Mouse (Mus musculus): ENCODE results near the gene Cd47. TPM values are rescaled to one million over a fixed set of nuclear protein-coding genes. Genes with fewer than 3 reads are reported as not detected.

The Cd47 gene
- polyA plus RNA-seq, 1 experiment from 2014 or later, result 63.8 TPM

- no peak overlapping the region for H3K4me3 ChIP-seq (ENCODE audit: low read depth, low read length)
- no peak overlapping the region for H3K9ac ChIP-seq (ENCODE audit: low read length)
- no peak overlapping the region for H3K27ac ChIP-seq (ENCODE audit: low read depth, low read length)
- no peaks in the 10 kb centered on the region for H3K27me3 ChIP-seq (ENCODE audit: control insufficient read depth, insufficient read depth, low read length)
- no peaks in the 10 kb centered on the region for H3K36me3 ChIP-seq (ENCODE audit: control insufficient read depth, insufficient read depth, low read length)
- no peaks in the 10 kb centered on the region for H3K4me1 ChIP-seq (ENCODE audit: control insufficient read depth, insufficient read depth, low read length)
- no peak for DNase-seq (ENCODE audit: low spot score)
- no peak overlapping the region for H3K4me2 ChIP-seq (ENCODE audit: low read depth)
- no peak for ATAC-seq (ENCODE audit: insufficient read depth, low FRiP score, low TSS enrichment)
- no peaks in the 10 kb centered on the region for H3K9me3 ChIP-seq (ENCODE audit: control insufficient read depth, low read length)
- 90% methylated on average over 12 of the region's 12 CpGs for WGBS
Observed at GRCm38 (mm10) chr16:49770320-49771189, 29.8 kb upstream of the Cd47 start.

GRCm38 (mm10) chr16:49771609-49772396 is 28.5 kb upstream of the Cd47 start:
- H3K9me3 ChIP-seq (ENCODE audit: control insufficient read depth, low read length), result no peaks in the 10 kb centered on the region
- H3K27ac ChIP-seq (ENCODE audit: low read depth, low read length), result no peak overlapping the region
- H3K4me1 ChIP-seq (ENCODE audit: control insufficient read depth, insufficient read depth, low read length), result no peaks in the 10 kb centered on the region
- ATAC-seq (ENCODE audit: insufficient read depth, low FRiP score, low TSS enrichment) (no peak), DNase-seq (ENCODE audit: low spot score) (no peak)
- WGBS, result 86% methylated on average over 7 of the region's 7 CpGs
- H3K4me3 ChIP-seq (ENCODE audit: low read depth, low read length), result no peak overlapping the region
- H3K27me3 ChIP-seq (ENCODE audit: control insufficient read depth, insufficient read depth, low read length), result no peaks in the 10 kb centered on the region
- no peaks in the 10 kb centered on the region for H3K36me3 ChIP-seq (ENCODE audit: control insufficient read depth, insufficient read depth, low read length)
- no peak overlapping the region for H3K4me2 ChIP-seq (ENCODE audit: low read depth)
- no peak overlapping the region for H3K9ac ChIP-seq (ENCODE audit: low read length)

GRCm38 (mm10) chr16:49772576-49772975 is 27.8 kb upstream of the Cd47 start:
- no peak for ATAC-seq (ENCODE audit: insufficient read depth, low FRiP score, low TSS enrichment)
- 72% methylated on average over 1 of the region's 1 CpGs for WGBS
- H3K4me1 ChIP-seq (ENCODE audit: control insufficient read depth, insufficient read depth, low read length), result no peaks in the 10 kb centered on the region
- H3K36me3 ChIP-seq (ENCODE audit: control insufficient read depth, insufficient read depth, low read length), result no peaks in the 10 kb centered on the region
- H3K9me3 ChIP-seq (ENCODE audit: control insufficient read depth, low read length), result no peaks in the 10 kb centered on the region
- H3K4me3 ChIP-seq (ENCODE audit: low read depth, low read length), result no peak overlapping the region
- H3K27ac ChIP-seq (ENCODE audit: low read depth, low read length), result no peak overlapping the region
- no peak overlapping the region for H3K9ac ChIP-seq (ENCODE audit: low read length)
- no peaks in the 10 kb centered on the region for H3K27me3 ChIP-seq (ENCODE audit: control insufficient read depth, insufficient read depth, low read length)
- H3K4me2 ChIP-seq (ENCODE audit: low read depth), result no peak overlapping the region
- DNase-seq (ENCODE audit: low spot score), result no peak

GRCm38 (mm10) chr16:49773068-49773467 is 27.3 kb upstream of the Cd47 start:
- DNase-seq (ENCODE audit: low spot score), result no peak
- H3K36me3 ChIP-seq (ENCODE audit: control insufficient read depth, insufficient read depth, low read length), result no peaks in the 10 kb centered on the region
- H3K27ac ChIP-seq (ENCODE audit: low read depth, low read length), result no peak overlapping the region
- no peak for ATAC-seq (ENCODE audit: insufficient read depth, low FRiP score, low TSS enrichment)
- 85% methylated on average over 1 of the region's 1 CpGs for WGBS
- no peaks in the 10 kb centered on the region for H3K4me1 ChIP-seq (ENCODE audit: control insufficient read depth, insufficient read depth, low read length)
- no peak overlapping the region for H3K4me3 ChIP-seq (ENCODE audit: low read depth, low read length)
- H3K27me3 ChIP-seq (ENCODE audit: control insufficient read depth, insufficient read depth, low read length), result no peaks in the 10 kb centered on the region
- no peaks in the 10 kb centered on the region for H3K9me3 ChIP-seq (ENCODE audit: control insufficient read depth, low read length)
- H3K4me2 ChIP-seq (ENCODE audit: low read depth), result no peak overlapping the region
- H3K9ac ChIP-seq (ENCODE audit: low read length), result no peak overlapping the region

GRCm38 (mm10) chr16:49774059-49775001 is 26.0 kb upstream of the Cd47 start:
- no peak overlapping the region for H3K9ac ChIP-seq (ENCODE audit: low read length)
- whole genome bisulfite sequencing, result 85% methylated on average over 18 of the region's 18 CpGs
- no peaks in the 10 kb centered on the region for H3K9me3 ChIP-seq (ENCODE audit: control insufficient read depth, low read length)
- H3K4me3 ChIP-seq (ENCODE audit: low read depth, low read length), result no peak overlapping the region
- H3K4me2 ChIP-seq (ENCODE audit: low read depth), result no peak overlapping the region
- no peak overlapping the region for H3K27ac ChIP-seq (ENCODE audit: low read depth, low read length)
- no peaks in the 10 kb centered on the region for H3K4me1 ChIP-seq (ENCODE audit: control insufficient read depth, insufficient read depth, low read length)
- no peaks in the 10 kb centered on the region for H3K36me3 ChIP-seq (ENCODE audit: control insufficient read depth, insufficient read depth, low read length)
- H3K27me3 ChIP-seq (ENCODE audit: control insufficient read depth, insufficient read depth, low read length), result no peaks in the 10 kb centered on the region
- ATAC-seq (ENCODE audit: insufficient read depth, low FRiP score, low TSS enrichment) (no peak), DNase-seq (ENCODE audit: low spot score) (no peak)

GRCm38 (mm10) chr16:49775002-49775966 is 25.0 kb upstream of the Cd47 start:
- ATAC-seq (ENCODE audit: insufficient read depth, low FRiP score, low TSS enrichment), result no peak
- 89% methylated on average over 22 of the region's 22 CpGs for WGBS
- H3K9ac ChIP-seq (ENCODE audit: low read length), result no peak overlapping the region
- H3K4me3 ChIP-seq (ENCODE audit: low read depth, low read length), result no peak overlapping the region
- H3K27ac ChIP-seq (ENCODE audit: low read depth, low read length), result no peak overlapping the region
- no peaks in the 10 kb centered on the region for H3K9me3 ChIP-seq (ENCODE audit: control insufficient read depth, low read length)
- DNase-seq (ENCODE audit: low spot score), result no peak
- H3K27me3 ChIP-seq (ENCODE audit: control insufficient read depth, insufficient read depth, low read length), result no peaks in the 10 kb centered on the region
- H3K4me2 ChIP-seq (ENCODE audit: low read depth), result no peak overlapping the region
- no peaks in the 10 kb centered on the region for H3K4me1 ChIP-seq (ENCODE audit: control insufficient read depth, insufficient read depth, low read length)
- no peaks in the 10 kb centered on the region for H3K36me3 ChIP-seq (ENCODE audit: control insufficient read depth, insufficient read depth, low read length)

- Histone ChIP-seq H3K9ac (ENCODE audit: low read length) (no peak overlapping the region), H3K36me3 (ENCODE audit: control insufficient read depth, insufficient read depth, low read length) (no peaks in the 10 kb centered on the region), H3K4me3 (ENCODE audit: low read depth, low read length) (no peak overlapping the region), H3K9me3 (ENCODE audit: control insufficient read depth, low read length) (no peaks in the 10 kb centered on the region), H3K4me1 (ENCODE audit: control insufficient read depth, insufficient read depth, low read length) (no peaks in the 10 kb centered on the region), H3K27me3 (ENCODE audit: control insufficient read depth, insufficient read depth, low read length) (no peaks in the 10 kb centered on the region), H3K27ac (ENCODE audit: low read depth, low read length) (no peak overlapping the region), H3K4me2 (ENCODE audit: low read depth) (no peak overlapping the region)
- ATAC-seq (ENCODE audit: insufficient read depth, low FRiP score, low TSS enrichment), result no peak
- no peak for DNase-seq (ENCODE audit: low spot score)
- 82% methylated on average over 7 of the region's 7 CpGs for WGBS
Observed at GRCm38 (mm10) chr16:49776981-49777380, 23.4 kb upstream of the Cd47 start.
